Mouse (Mus musculus) embryonic facial prominence, embryonic 11.5 days (tissue): ENCODE data around the gene Acsl4. TPM values are rescaled to one million over a fixed set of nuclear protein-coding genes. Genes with fewer than 3 reads are reported as not detected.

Experiments
- ATAC-seq: fragments of 200-750 bp; cut with Nextera tagmentation; replicated peaks from 2 replicates; pipeline ENCODE4 v1.8.0; 2017; ENCODE audit warnings: low read depth; ENCODE audit not compliant: insufficient number of reproducible peaks, low FRiP score, low TSS enrichment
- DNase-seq: peaks from one replicate; pipeline ENCODE4 v3.0.0-alpha.2; 2015; ENCODE audit warnings: low spot score
- H3K27ac ChIP-seq: fragments of 300-500 bp; sonication (generic); replicated peaks from 2 replicates; pipeline ENCODE4 v1.5.1; 2014; ENCODE audit warnings: mild to moderate bottlenecking, low read depth, low read length, control low read depth
- H3K27me3 ChIP-seq: fragments of 300-500 bp; sonication (generic); 2 replicates; pipeline ENCODE4 v1.6.1; 2014; ENCODE audit warnings: mild to moderate bottlenecking, low read length, moderate library complexity, mixed read lengths; ENCODE audit not compliant: control insufficient read depth, insufficient read depth
- H3K36me3 ChIP-seq: fragments of 300-500 bp; sonication (generic); replicated peaks from 2 replicates; pipeline ENCODE4 v1.6.1; 2014; ENCODE audit warnings: low read depth, mild to moderate bottlenecking, low read length, moderate library complexity, mixed read lengths; ENCODE audit not compliant: control insufficient read depth, insufficient read depth
- H3K4me1 ChIP-seq: fragments of 300-500 bp; sonication (generic); 2 replicates; pipeline ENCODE4 v1.6.1; 2014; ENCODE audit warnings: low read length, mixed read lengths; ENCODE audit not compliant: control insufficient read depth, insufficient read depth
- H3K4me2 ChIP-seq: fragments of 300-500 bp; sonication (generic); 2 replicates; pipeline ENCODE4 v1.6.1; 2014; ENCODE audit warnings: low read depth, mild to moderate bottlenecking, control low read depth, low read length, moderate library complexity
- H3K4me3 ChIP-seq: fragments of 300-500 bp; sonication (generic); 2 replicates; pipeline ENCODE4 v1.5.1; 2014; ENCODE audit warnings: low read depth, low read length, control low read depth
- H3K9ac ChIP-seq: fragments of 300-500 bp; sonication (generic); replicated peaks from 2 replicates; pipeline ENCODE4 v1.6.1; 2014; ENCODE audit warnings: mild to moderate bottlenecking, control low read depth, low read length
- H3K9me3 ChIP-seq: fragments of 300-500 bp; sonication (generic); replicated peaks from 2 replicates; pipeline ENCODE4 v1.6.1; 2016; ENCODE audit warnings: mild to moderate bottlenecking, low read length, inconsistent platforms, mixed read lengths; ENCODE audit not compliant: control insufficient read depth
- WGBS: fragments of 180-500 bp; shearing (Covaris S2); extraction: QIAGEN DNeasy Blood & Tissue Kit; methylation state at CpG from one replicate; pipeline ENCODE4 v1.1.7; 2014; 5-methylcytosine and 5-hydroxymethylcytosine counted together
- polyA plus RNA-seq: library from polyadenylated mRNA; unstranded; fragments of >200 nt; fragmentation: Nextera tagmentation; extraction: Ambion mirVana; gene quantifications from 2 replicates; pipeline ENCODE4 v1.2.1, GENCODE M21; 2014

Gene Acsl4
- polyA plus RNA-seq, 1 experiment from 2014 or later = 16.9 TPM

DNA sequence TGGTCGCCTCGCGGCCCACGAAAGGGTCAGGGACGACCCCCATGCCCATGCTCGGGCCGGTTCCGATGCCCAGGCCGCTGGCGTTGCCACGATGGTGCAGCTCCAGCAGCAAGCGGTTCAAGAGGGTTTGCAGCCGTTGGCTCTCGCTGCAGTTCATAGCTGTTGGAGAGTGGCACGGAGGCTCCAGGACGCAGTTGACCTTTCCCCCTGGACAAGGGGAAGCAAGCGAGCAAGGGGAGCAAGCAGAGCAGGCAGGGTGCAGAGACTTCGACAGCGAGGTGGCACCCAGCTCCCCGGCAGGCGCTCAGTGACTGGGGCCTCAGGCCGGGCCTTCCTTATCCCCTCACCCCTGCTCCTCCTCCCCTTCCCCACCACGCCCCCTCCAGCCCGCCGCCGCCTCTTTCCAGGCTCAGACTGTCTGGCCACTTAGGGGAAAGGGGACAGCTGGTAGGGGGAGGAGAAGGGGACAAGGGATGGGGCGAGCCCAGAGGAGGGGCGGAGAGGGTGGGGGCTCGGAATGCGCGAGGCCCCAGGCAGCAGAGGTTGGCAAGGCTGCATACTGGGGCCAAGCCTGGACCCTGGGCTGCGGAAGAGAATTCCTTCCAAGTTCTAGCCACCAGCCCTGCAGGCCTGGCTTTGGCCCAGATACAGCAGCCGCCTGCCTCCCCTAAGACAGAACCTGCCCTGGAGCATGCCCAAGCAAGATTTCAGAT, 84.3 kb downstream of the Acsl4 start, which contains the start of gene Kcne1l:
Gene Kcne1l (minus strand): TSS at position 426 of the 713 bp plus-strand sequence.
- Histone ChIP-seq H3K9ac (peak within 1 kb of the TSS; percentile 37), H3K27me3 (0 out of 2 replicates have a peak, but pooled peaks cover 2% of the 10 kb centered on the region)

DNA sequence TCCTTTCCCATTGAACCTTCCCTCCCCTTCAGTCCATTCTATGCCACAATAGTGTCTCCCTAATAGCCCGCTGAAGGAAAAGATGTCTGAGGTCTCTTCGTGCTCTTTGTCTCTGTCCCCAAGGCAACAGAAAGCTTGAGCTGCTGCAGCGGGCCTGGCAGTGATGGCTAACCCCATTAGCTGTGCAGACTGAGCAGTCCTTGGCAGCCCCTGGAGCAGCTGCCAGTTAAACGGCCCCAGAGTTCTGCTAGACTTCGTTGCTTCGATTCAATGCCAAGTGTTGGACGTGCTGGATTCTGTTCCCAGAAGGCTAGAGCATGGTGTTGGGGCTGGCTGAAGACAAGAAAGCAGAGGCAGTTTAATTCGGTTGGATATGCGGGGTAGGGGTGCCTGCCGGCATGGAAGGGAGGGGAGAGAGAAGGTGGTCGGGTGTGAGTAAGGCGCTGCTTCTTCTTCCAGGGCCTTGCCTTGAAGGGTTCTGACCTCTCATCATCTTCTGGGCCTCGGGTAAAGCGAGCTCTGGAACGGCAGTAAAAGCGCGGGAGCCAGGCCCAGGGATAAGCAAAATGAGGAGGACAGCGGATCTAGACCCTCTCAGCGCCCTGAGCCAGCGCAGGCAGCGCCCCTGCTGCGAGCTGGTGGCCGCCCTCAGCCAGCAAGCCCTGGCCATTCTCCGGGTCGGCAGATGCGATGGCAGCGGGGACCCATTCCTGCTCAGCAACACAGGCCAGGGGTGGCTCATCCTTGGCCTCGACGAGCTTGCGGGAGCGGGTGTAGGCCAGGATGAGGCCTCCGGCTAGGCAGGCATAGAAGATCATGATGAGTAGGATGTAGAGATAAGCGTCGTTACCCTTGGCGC, 85.1 kb downstream of the Acsl4 start:
- Histone ChIP-seq H3K4me3 (peak overlapping the region; percentile 21), H3K9ac (peak overlapping the region; percentile 37), H3K9me3 (no peaks in the 10 kb centered on the region), H3K27me3 (0 out of 2 replicates have a peak, but pooled peaks cover 2% of the 10 kb centered on the region), H3K36me3 (no peaks in the 10 kb centered on the region), H3K27ac (no peak overlapping the region), H3K4me1 (no peaks in the 10 kb centered on the region), H3K4me2 (peak overlapping the region; percentile 54)
- 26% methylated on average over 33 of the region's 35 CpGs for WGBS
- DNase-seq = peak; percentile 1
- ATAC-seq = peak; percentile 36; the same call in 1 of the 2 replicates

More for the DNA sequence above, 84.3 kb downstream of the Acsl4 start, which contains the start of gene Kcne1l:
- DNase-seq (peak; percentile 45), ATAC-seq (peak; percentile 89)
- 16% methylated on average over 30 of the region's 33 CpGs for WGBS
- Histone ChIP-seq H3K27ac (no peak within 1 kb of the TSS), H3K9me3 (no peaks in the 10 kb centered on the region), H3K4me1 (no peaks in the 10 kb centered on the region), H3K4me2 (peak within 1 kb of the TSS; percentile 54), H3K36me3 (no peaks in the 10 kb centered on the region), H3K4me3 (peak within 1 kb of the TSS; percentile 21)

DNA sequence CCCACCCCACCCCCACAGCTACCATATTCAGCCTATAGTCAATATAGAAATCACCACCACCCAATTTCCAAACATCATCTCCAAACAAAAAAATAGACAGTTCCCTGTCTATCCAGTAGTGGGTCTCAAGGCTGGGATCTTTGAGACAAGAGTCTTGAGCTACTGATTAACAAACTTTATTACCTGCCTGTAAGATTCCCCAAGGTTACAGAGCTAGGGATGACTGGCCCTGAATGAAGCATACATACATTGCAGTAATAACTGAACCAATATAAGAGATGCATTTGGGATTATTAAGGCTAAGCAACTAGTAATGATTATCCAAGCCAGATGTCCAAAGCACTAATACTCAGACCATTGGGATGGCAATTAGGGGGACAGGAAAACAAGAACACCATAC, 85.7 kb downstream of the Acsl4 start:
- DNase-seq (no peak), ATAC-seq (no peak)
- 0 out of 2 replicates have a peak, but pooled peaks cover 2% of the 10 kb centered on the region for H3K27me3 ChIP-seq
- no peak overlapping the region for H3K4me3 ChIP-seq
- no peaks in the 10 kb centered on the region for H3K36me3 ChIP-seq
- no peaks in the 10 kb centered on the region for H3K9me3 ChIP-seq
- no peaks in the 10 kb centered on the region for H3K4me1 ChIP-seq
- H3K4me2 ChIP-seq = no peak overlapping the region
- H3K9ac ChIP-seq = no peak overlapping the region
- H3K27ac ChIP-seq = no peak overlapping the region

DNA sequence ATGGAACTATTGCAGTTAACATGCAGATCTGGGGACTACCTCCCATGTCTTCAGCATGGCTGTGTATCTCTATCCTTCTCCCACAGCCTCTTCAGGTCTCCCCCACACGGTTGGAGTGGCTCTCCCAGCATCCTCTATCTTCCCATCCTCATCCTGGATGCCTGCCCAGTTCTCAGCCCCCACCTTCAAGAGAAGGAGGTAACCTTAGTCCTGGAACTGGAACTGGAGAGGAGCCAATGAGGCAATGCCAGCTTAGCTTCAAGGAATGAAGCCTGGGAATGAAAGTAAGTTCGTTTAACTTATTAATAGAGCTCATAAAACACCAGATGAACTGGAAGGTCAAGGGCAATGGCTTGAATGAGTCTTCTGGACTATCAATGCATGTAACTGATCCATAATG, 86.9 kb downstream of the Acsl4 start:
- DNase-seq (no peak), ATAC-seq (no peak)
- 54% methylated on average over 2 of the region's 2 CpGs for WGBS
- no peaks in the 10 kb centered on the region for H3K36me3 ChIP-seq
- 0 out of 2 replicates have a peak, but pooled peaks cover 2% of the 10 kb centered on the region for H3K27me3 ChIP-seq
- no peaks in the 10 kb centered on the region for H3K9me3 ChIP-seq
- H3K27ac ChIP-seq = no peak overlapping the region
- no peaks in the 10 kb centered on the region for H3K4me1 ChIP-seq
- H3K4me2 ChIP-seq = no peak overlapping the region
- H3K9ac ChIP-seq = no peak overlapping the region
- H3K4me3 ChIP-seq = no peak overlapping the region

DNA sequence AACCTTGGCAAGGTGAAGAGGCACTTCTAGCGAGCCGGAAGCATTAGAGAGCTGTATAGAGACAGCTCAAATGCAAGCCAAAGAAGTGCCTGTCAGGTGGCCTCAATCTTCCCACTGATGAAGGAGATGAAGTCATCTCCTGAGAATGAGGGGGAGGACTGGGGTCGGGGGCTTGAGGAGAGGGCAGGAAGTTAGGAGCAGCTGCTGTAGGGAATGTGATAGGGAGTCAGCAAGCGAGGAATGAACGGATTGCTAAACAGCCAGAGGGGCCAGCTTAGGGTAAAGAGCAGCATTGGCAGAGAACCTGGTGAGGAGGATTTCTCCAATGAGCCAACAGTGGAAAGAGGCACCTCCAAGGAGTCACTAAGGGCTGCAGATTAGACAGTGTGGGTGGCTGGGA, 104.4 kb downstream of the Acsl4 start:
- Histone ChIP-seq H3K4me1 (no peaks in the 10 kb centered on the region), H3K36me3 (no peaks in the 10 kb centered on the region), H3K9me3 (no peaks in the 10 kb centered on the region), H3K27ac (no peak overlapping the region), H3K4me2 (no peak overlapping the region), H3K4me3 (no peak overlapping the region), H3K27me3 (no peaks in the 10 kb centered on the region), H3K9ac (no peak overlapping the region)
- DNase-seq (peak; percentile 15), ATAC-seq (no peak)
- WGBS = 48% methylated on average over 5 of the region's 5 CpGs

DNA sequence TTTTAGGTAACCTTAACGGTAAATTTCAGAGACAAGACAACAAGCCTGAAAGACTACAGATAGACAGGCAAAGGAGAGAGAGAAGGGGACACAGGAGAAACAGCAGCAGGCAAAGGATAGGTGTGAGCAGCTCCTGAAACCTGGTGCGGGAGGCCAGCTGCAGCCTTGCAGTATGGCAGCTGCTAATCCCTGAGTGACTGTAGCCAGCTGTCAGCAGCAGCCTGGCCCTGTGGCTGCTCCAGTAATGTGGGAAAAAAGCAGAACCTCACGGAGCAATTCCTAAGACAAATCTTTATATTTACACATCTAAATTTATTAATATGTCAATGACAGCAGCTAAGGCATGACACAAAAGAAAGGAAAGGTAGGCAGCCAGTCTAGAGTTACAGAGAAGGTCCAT, 113.8 kb downstream of the Acsl4 start:
- Histone ChIP-seq H3K9me3 (no peaks in the 10 kb centered on the region), H3K27ac (no peak overlapping the region), H3K4me2 (no peak overlapping the region), H3K4me3 (no peak overlapping the region), H3K9ac (no peak overlapping the region), H3K36me3 (no peaks in the 10 kb centered on the region), H3K27me3 (no peaks in the 10 kb centered on the region), H3K4me1 (no peaks in the 10 kb centered on the region)
- ATAC-seq (no peak), DNase-seq (no peak)
- 51% methylated on average over 3 of the region's 3 CpGs for WGBS

DNA sequence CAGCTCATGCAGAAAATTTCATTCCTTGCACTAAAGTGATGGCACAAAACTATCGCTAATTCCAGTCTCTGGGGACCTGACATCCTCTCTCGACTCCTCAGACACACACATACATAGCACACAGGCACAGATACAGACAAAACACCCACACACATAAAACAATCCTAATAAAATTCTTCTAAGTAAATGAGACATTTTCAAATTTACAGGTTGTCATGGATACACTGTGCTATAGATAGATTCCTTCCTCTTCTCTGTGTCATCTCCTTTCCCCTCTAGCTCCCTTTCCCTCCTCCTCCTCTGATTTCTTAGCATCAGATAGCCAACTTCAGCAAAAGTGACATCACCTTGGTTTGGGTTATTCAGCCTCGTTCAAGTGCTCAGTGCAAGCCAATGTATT, 114.3 kb downstream of the Acsl4 start:
- no peak overlapping the region for H3K4me3 ChIP-seq
- no peak for DNase-seq

More for the DNA sequence above, 114.3 kb downstream of the Acsl4 start:
- H3K27ac ChIP-seq = no peak overlapping the region
- ATAC-seq = no peak
- H3K4me2 ChIP-seq = no peak overlapping the region
- no peak overlapping the region for H3K9ac ChIP-seq
- H3K27me3 ChIP-seq = no peaks in the 10 kb centered on the region
- WGBS = 82% methylated on average over 3 of the region's 3 CpGs
- H3K36me3 ChIP-seq = no peaks in the 10 kb centered on the region
- H3K9me3 ChIP-seq = no peaks in the 10 kb centered on the region
- H3K4me1 ChIP-seq = no peaks in the 10 kb centered on the region
